21 mouse cellular contexts compared by ENCODE assay signal in genomic region chr7:67730431-67731110, GRCm38 (mm10). TPM values are rescaled to one million over a fixed set of nuclear protein-coding genes. Genes with fewer than 3 reads are reported as not detected.
A peak's percentile ranks its signal among the peaks of the same experiment; 100 is the strongest.
DNase-seq lines count a peak whose midpoint lies in the region; ATAC-seq and TF ChIP-seq lines count a peak whose summit lies in the region.
"Had no signal": no experiment of that assay in that cellular context is flagged by ENCODE, and none has a peak within 500 bp of the region (broad histone marks: within the 10 kb centered on the region; RNA-seq: fewer than 3 reads in every experiment).

No protein-coding gene starts in this region.

- TF ChIP-seq POLR2A in cortical plate, adult 2 months (IDR thresholded peaks at IDR 0.05; ENCODE audit: extremely low read depth, insufficient read depth, low read length): no peak

- H3K27me3 ChIP-seq in embryonic facial prominence, embryonic 14.5 days (replicated peaks; ENCODE audit: control insufficient read depth, insufficient read depth, low read length): no peaks in the 10 kb centered on the region
- no peaks in the 10 kb centered on the region for H3K27me3 ChIP-seq in embryonic facial prominence, embryonic 10.5 days (replicated peaks; ENCODE audit: low read depth, poor library complexity, severe bottlenecking)
- no peaks in the 10 kb centered on the region for H3K27me3 ChIP-seq in hindbrain, postnatal 0 days (ENCODE audit: insufficient read depth, low read length)
- H3K27me3 ChIP-seq in hindbrain, embryonic 10.5 days (ENCODE audit: insufficient read depth, poor library complexity, severe bottlenecking): 0 out of 2 replicates have a peak, but pooled peaks cover under 1% of the 10 kb centered on the region
- no peaks in the 10 kb centered on the region for H3K27me3 ChIP-seq in midbrain, postnatal 0 days (ENCODE audit: insufficient read depth, low read length)
- no peaks in the 10 kb centered on the region for H3K27me3 ChIP-seq in midbrain, embryonic 13.5 days
- H3K27me3 ChIP-seq: limb, embryonic 15.5 days; liver, embryonic 15.5 days; Patski had no signal

- DNase-seq in embryonic facial prominence, embryonic 14.5 days (ENCODE audit: low spot score): peak; percentile 38
- no peak for DNase-seq in embryonic facial prominence, embryonic 10.5 days (ENCODE audit: low spot score)
- DNase-seq in hindbrain, postnatal 0 days (ENCODE audit: low spot score): peak; percentile 27
- no peak for DNase-seq in hindbrain, embryonic 10.5 days (ENCODE audit: low spot score)
- peak; percentile 23 for DNase-seq in midbrain, postnatal 0 days (ENCODE audit: low spot score)
- DNase-seq in gastrocnemius, postnatal 36 days: no peak
- DNase-seq: adrenal gland, postnatal 14 days; cerebellum, adult 11-12 months; cerebellum, postnatal 14 days; gastrocnemius, postnatal 14 days; heart, postnatal 10 days; kidney, adult 11 months; right cerebral cortex, postnatal 4 days; thymus, postnatal 14 days had no signal

- no peak overlapping the region for H3K4me2 ChIP-seq in embryonic facial prominence, embryonic 14.5 days (ENCODE audit: low read depth, low read length)
- H3K4me2 ChIP-seq in hindbrain, postnatal 0 days (ENCODE audit: low read depth, low read length): no peak overlapping the region
- no peak overlapping the region for H3K4me2 ChIP-seq in midbrain, postnatal 0 days (ENCODE audit: low read depth, low read length, poor library complexity, severe bottlenecking)
- H3K4me2 ChIP-seq in midbrain, embryonic 13.5 days (replicated peaks): no peak overlapping the region
- H3K4me2 ChIP-seq: limb, embryonic 15.5 days; liver, embryonic 15.5 days had no signal

- no peaks in the 10 kb centered on the region for H3K4me1 ChIP-seq in embryonic facial prominence, embryonic 14.5 days (ENCODE audit: control insufficient read depth, insufficient read depth, low read length)
- H3K4me1 ChIP-seq in embryonic facial prominence, embryonic 10.5 days: peaks cover 4% of the 10 kb centered on the region; the same call in 1 of the 2 replicates
- H3K4me1 ChIP-seq in hindbrain, postnatal 0 days (ENCODE audit: insufficient read depth, low read length): no peaks in the 10 kb centered on the region
- peaks cover 19% of the 10 kb centered on the region for H3K4me1 ChIP-seq in hindbrain, embryonic 10.5 days (replicated peaks)
- 0 out of 2 replicates have a peak, but pooled peaks cover 3% of the 10 kb centered on the region for H3K4me1 ChIP-seq in midbrain, postnatal 0 days (ENCODE audit: insufficient read depth, low read length)
- peaks cover 6% of the 10 kb centered on the region; the same call in 1 of the 2 replicates for H3K4me1 ChIP-seq in midbrain, embryonic 13.5 days (replicated peaks)
- no peaks in the 10 kb centered on the region for H3K4me1 ChIP-seq in cortical plate, adult 2 months (ENCODE audit: control insufficient read depth, insufficient read depth, low read length)
- H3K4me1 ChIP-seq: limb, embryonic 15.5 days; liver, embryonic 15.5 days had no signal

- TF ChIP-seq CTCF in hindbrain, postnatal 0 days (IDR thresholded peaks at IDR 0.05; ENCODE audit: low read depth): no peak
- TF ChIP-seq CTCF in midbrain, postnatal 0 days (IDR thresholded peaks at IDR 0.05): no peak
- TF ChIP-seq CTCF in cortical plate, adult 2 months (IDR thresholded peaks at IDR 0.05; ENCODE audit: extremely low read depth, insufficient read depth, low read length): no peak

- no peak overlapping the region for H3K9ac ChIP-seq in embryonic facial prominence, embryonic 14.5 days (ENCODE audit: low read depth, low read length)
- H3K9ac ChIP-seq in hindbrain, postnatal 0 days (replicated peaks; ENCODE audit: low read length): no peak overlapping the region
- H3K9ac ChIP-seq in midbrain, postnatal 0 days (replicated peaks; ENCODE audit: low read length, poor library complexity, severe bottlenecking): no peak overlapping the region
- no peak overlapping the region for H3K9ac ChIP-seq in midbrain, embryonic 13.5 days (replicated peaks)
- H3K9ac ChIP-seq: limb, embryonic 15.5 days; liver, embryonic 15.5 days had no signal

- no peaks in the 10 kb centered on the region for H3K9me3 ChIP-seq in embryonic facial prominence, embryonic 14.5 days (ENCODE audit: control insufficient read depth, low read length)
- H3K9me3 ChIP-seq in embryonic facial prominence, embryonic 10.5 days: no peaks in the 10 kb centered on the region
- no peaks in the 10 kb centered on the region for H3K9me3 ChIP-seq in hindbrain, postnatal 0 days (ENCODE audit: low read length)
- no peaks in the 10 kb centered on the region for H3K9me3 ChIP-seq in hindbrain, embryonic 10.5 days
- H3K9me3 ChIP-seq in midbrain, postnatal 0 days (ENCODE audit: low read length): no peaks in the 10 kb centered on the region
- H3K9me3 ChIP-seq in midbrain, embryonic 13.5 days: no peaks in the 10 kb centered on the region
- H3K9me3 ChIP-seq: heart, embryonic 10.5 days; limb, embryonic 15.5 days; liver, embryonic 15.5 days had no signal

- no peak for ATAC-seq in embryonic facial prominence, embryonic 14.5 days (ENCODE audit: low read depth)
- no peak for ATAC-seq in hindbrain, postnatal 0 days
- ATAC-seq in midbrain, postnatal 0 days (ENCODE audit: low FRiP score): no peak
- no peak for ATAC-seq in midbrain, embryonic 13.5 days
- ATAC-seq: Patski had no signal

- WGBS in embryonic facial prominence, embryonic 14.5 days: 63% methylated on average over 5 of the region's 5 CpGs
- 75% methylated on average over 5 of the region's 5 CpGs for WGBS in embryonic facial prominence, embryonic 10.5 days
- WGBS in hindbrain, postnatal 0 days: 46% methylated on average over 5 of the region's 5 CpGs
- 68% methylated on average over 5 of the region's 5 CpGs for WGBS in hindbrain, embryonic 10.5 days
- WGBS in midbrain, postnatal 0 days: 68% methylated on average over 5 of the region's 5 CpGs
- 72% methylated on average over 5 of the region's 5 CpGs for WGBS in midbrain, embryonic 13.5 days

- peaks cover 29% of the 10 kb centered on the region for H3K36me3 ChIP-seq in embryonic facial prominence, embryonic 14.5 days (ENCODE audit: control insufficient read depth, insufficient read depth, low read length)
- peaks cover 53% of the 10 kb centered on the region for H3K36me3 ChIP-seq in embryonic facial prominence, embryonic 10.5 days (replicated peaks)
- H3K36me3 ChIP-seq in hindbrain, postnatal 0 days (ENCODE audit: insufficient read depth, low read length): no peaks in the 10 kb centered on the region
- H3K36me3 ChIP-seq in hindbrain, embryonic 10.5 days: peaks cover 48% of the 10 kb centered on the region
- no peaks in the 10 kb centered on the region for H3K36me3 ChIP-seq in midbrain, postnatal 0 days (ENCODE audit: insufficient read depth, low read length)
- H3K36me3 ChIP-seq in midbrain, embryonic 13.5 days: peaks cover 16% of the 10 kb centered on the region; the same call in 1 of the 2 replicates
- H3K36me3 ChIP-seq: liver, embryonic 15.5 days had no signal

- no peak overlapping the region for H3K4me3 ChIP-seq in embryonic facial prominence, embryonic 14.5 days (ENCODE audit: low read depth, low read length)
- no peak overlapping the region for H3K4me3 ChIP-seq in embryonic facial prominence, embryonic 10.5 days
- H3K4me3 ChIP-seq in hindbrain, postnatal 0 days (ENCODE audit: low read length): no peak overlapping the region
- no peak overlapping the region for H3K4me3 ChIP-seq in hindbrain, embryonic 10.5 days
- no peak overlapping the region for H3K4me3 ChIP-seq in midbrain, postnatal 0 days (ENCODE audit: low read depth, low read length)
- no peak overlapping the region for H3K4me3 ChIP-seq in midbrain, embryonic 13.5 days (replicated peaks)
- H3K4me3 ChIP-seq in cortical plate, adult 2 months (ENCODE audit: insufficient read depth, low read length): no peak overlapping the region
- H3K4me3 ChIP-seq: heart, embryonic 10.5 days; limb, embryonic 15.5 days; liver, embryonic 15.5 days had no signal

- intact Hi-C loops in gastrocnemius, postnatal 36 days (cut with DNase I): no loop called here

- no peak overlapping the region for H3K27ac ChIP-seq in embryonic facial prominence, embryonic 14.5 days (replicated peaks; ENCODE audit: low read depth, low read length)
- no peak overlapping the region for H3K27ac ChIP-seq in embryonic facial prominence, embryonic 10.5 days (replicated peaks)
- H3K27ac ChIP-seq in hindbrain, postnatal 0 days: no peak overlapping the region
- no peak overlapping the region for H3K27ac ChIP-seq in hindbrain, embryonic 10.5 days
- no peak overlapping the region for H3K27ac ChIP-seq in midbrain, postnatal 0 days (ENCODE audit: low read depth, low read length)
- H3K27ac ChIP-seq in midbrain, embryonic 13.5 days: no peak overlapping the region
- H3K27ac ChIP-seq in cortical plate, adult 2 months (ENCODE audit: insufficient read depth, low read length): peak overlapping the region; percentile 22; the same call in 1 of the 2 replicates
- H3K27ac ChIP-seq: heart, embryonic 10.5 days; limb, embryonic 15.5 days; liver, embryonic 15.5 days; stomach, postnatal 0 days had no signal

RNA-seq across cellular contexts. Expression of gene Synm, which starts 29.0 kb away (rescaled TPM):
- polyA plus RNA-seq in embryonic facial prominence, embryonic 14.5 days (2014; fragmentation: Nextera tagmentation; extraction: Ambion mirVana): 2.2 and 2.4 TPM in 2 replicates
- polyA plus RNA-seq in embryonic facial prominence, embryonic 10.5 days (2016; fragmentation: Nextera tagmentation; extraction: Ambion mirVana): 2.1 and 2.9 TPM in 2 replicates
- total RNA-seq in hindbrain, postnatal 0 days (2014; rRNA removed): 6.4 and 7.8 TPM in 2 replicates
- 5.8 TPM in 2 replicates for polyA plus RNA-seq in hindbrain, postnatal 0 days (2015; fragmentation: Nextera tagmentation; extraction: Ambion mirVana)
- polyA plus RNA-seq in hindbrain, embryonic 10.5 days (2016; fragmentation: Nextera tagmentation; extraction: Ambion mirVana): 2.0 and 2.5 TPM in 2 replicates
- 6.0 and 11.6 TPM in 2 replicates for total RNA-seq in midbrain, postnatal 0 days (2014; rRNA removed)
- 4.2 and 4.7 TPM in 2 replicates for polyA plus RNA-seq in midbrain, postnatal 0 days (2015; fragmentation: Nextera tagmentation; extraction: Ambion mirVana)
- 2.6 and 2.8 TPM in 2 replicates for polyA plus RNA-seq in midbrain, embryonic 13.5 days (2015; fragmentation: Nextera tagmentation; extraction: Ambion mirVana)
- polyA plus RNA-seq in cortical plate, adult 2 months (2012; rRNA removed): 12.0 and 13.6 TPM in 2 replicates
- 100 to 1,000 TPM; 254 to 276 TPM for total RNA-seq in gastrocnemius, postnatal 36 days (2021)

Comparison
In these comparisons a context has a peak if more than half of its experiments do, and no peak if none do; other contexts are left out.
1. DNase-seq: peak in embryonic facial prominence, embryonic 14.5 days (single experiment), hindbrain, postnatal 0 days (single experiment) and midbrain, postnatal 0 days (single experiment); none in embryonic facial prominence, embryonic 10.5 days (single experiment), hindbrain, embryonic 10.5 days (single experiment) and gastrocnemius, postnatal 36 days (0 of 2).